Mouse (Mus musculus) skeletal muscle tissue, adult 2 months (tissue): ENCODE measurements around the gene Ctnnd2.

Source experiments
- DNase-seq: peaks from one replicate; pipeline ENCODE4 v3.0.0-alpha.2; 2012; ENCODE audit warnings: low read depth, low spot score

Gene Ctnnd2

DNA sequence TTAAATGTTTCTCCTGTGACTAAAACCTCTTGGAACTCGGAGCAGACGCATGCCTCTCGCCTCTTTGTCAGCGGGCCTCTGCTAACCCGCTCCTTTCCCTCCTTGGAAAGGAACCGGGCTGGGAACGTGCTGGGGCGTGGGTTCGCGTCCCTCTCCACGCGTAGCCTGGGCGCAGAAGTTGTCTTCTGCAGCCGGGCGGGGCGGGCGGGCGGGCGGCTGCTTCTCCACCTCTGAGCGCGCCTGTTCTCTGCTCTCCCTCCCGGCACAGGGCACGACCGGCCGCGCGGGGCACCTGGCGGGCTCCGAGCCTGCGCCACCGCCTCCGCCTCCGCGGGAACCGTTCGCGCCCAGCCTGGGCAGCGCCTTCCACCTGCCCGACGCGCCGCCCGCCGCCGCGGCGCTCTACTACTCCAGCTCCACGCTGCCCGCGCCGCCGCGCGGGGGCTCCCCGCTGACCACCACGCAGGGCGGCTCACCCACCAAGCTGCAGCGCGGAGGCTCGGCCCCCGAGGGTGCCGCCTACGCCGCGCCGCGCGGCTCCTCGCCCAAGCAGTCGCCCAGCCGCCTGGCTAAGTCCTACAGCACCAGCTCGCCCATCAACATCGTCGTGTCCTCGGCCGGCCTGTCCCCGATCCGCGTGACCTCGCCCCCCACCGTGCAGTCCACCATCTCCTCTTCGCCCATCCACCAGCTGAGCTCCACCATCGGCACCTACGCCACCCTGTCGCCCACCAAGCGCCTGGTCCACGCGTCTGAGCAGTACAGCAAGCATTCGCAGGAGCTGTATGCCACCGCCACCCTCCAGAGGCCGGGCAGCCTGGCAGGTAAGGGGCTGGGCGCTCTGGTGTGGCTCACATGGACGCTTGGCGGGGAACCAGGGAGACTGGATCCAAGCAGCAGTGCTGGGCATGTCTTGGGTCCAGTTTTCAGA is 474.4 kb downstream of the Ctnnd2 start:
- no peak for DNase-seq

DNA sequence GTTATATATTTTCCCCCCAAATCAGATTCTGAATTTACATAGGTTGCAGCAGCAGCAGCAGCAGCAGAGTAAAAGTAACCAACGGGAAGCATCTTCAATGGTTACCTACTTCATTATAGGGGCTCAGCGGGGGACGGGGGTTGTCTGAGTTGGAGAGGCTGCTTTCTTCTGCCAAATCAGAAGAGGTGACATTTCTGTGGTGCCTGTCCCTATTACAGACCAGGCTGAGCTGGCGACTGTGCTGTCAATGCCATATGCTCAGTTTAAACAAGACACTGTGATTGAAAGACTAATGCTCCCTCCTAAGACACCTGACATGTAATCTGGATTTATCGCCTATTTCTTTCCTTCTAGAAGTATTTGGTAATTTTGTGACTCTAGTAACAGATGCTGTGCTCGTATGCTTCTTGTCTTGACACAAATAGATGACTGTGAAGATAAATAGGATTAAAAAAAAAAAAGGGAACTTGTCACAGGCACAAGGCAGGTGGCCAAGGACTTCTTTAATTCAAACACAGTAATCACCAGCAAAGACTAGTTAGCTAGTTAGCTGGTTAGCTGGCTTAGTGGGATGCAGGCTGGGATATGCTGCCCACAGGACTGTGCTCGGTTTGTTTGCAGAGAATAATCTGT is 475.4 kb downstream of the Ctnnd2 start:
- no peak for DNase-seq

DNA sequence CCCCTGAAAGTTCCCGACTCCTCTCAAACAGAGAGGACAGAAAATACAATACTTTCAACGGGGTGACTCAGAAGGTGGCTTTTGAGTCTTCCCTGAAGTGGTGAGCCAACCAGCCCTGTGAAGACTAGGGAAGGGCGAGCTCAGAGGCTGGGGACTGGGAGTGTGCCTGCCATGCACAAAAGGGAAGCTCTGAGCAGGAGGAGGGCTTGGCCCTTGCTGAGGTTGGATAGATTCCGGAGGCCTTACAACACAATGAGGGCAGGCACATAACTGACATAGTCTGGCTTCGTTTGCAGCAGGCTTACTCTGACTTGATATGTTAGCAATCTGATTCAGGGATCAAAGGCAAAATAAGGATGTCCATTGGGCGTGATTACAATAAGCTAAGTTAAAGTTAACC is 477.6 kb downstream of the Ctnnd2 start:
- DNase-seq, result no peak

DNA sequence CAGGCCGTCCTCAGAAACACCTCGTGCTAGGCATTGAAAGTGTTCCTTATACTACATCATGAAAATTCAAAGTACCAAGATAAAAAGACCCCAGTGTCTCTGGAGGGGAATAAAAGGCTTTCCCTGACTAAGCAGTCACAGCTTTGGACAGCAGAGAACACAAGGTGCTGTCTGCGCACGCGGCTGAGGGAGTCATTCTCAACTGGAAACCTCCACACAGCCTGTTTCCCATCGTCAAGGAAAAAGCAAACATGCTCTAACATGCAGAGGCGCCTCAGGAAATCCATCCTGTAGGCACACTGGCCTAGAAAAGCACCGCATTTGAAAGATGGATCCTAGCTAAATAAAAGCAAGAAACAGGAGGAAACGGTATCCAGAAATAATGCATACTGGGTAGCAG is 483.0 kb downstream of the Ctnnd2 start:
- DNase-seq, result no peak

DNA sequence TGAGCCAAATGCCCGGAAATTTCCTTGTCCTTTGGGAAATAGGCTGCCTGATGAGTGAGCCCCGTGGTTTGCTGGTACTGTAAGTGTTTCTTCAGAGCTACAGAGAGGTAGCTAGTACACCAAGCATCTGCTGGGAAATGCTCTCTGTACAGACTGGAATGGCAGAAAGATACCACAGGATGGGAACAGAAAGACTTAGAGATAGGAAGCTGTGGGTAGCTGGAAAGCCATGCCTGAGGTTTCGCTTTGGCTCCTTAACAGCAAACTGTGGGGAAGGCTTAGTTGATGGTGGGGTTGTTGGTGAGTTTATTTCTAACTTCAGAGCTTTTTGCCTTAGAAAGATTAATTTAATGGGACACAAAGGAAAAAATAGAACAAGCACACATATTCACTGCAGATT is 485.2 kb downstream of the Ctnnd2 start:
- no peak for DNase-seq

DNA sequence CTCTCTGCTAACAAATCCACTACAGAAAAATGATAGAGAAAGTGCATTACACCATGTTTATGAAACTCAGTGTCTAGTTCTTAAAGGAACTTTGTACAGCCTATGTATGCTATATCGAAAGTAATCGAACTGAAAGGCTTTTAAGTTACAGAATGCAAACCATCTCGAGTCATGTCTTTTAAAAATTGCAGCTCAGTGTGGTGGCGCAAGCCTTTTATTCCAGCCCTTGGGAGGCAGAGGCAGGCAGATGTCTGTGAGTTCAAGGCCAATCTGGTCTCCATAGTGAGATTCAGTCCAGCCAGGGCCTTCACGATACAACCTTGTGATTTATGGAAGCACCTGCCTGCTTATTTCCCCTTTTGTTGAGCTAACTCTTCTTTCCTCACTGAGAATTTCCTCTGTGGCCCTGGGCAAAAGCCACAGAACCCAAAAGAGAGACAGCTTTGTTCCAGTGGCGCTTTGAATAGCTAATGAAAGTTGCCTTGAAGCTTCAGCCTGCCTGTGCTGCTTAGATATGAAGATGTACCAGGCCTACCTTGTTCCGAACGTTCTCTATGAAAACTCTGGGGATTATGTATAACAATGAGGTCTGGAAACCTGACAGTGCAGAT is 488.3 kb downstream of the Ctnnd2 start:
- DNase-seq, result no peak

DNA sequence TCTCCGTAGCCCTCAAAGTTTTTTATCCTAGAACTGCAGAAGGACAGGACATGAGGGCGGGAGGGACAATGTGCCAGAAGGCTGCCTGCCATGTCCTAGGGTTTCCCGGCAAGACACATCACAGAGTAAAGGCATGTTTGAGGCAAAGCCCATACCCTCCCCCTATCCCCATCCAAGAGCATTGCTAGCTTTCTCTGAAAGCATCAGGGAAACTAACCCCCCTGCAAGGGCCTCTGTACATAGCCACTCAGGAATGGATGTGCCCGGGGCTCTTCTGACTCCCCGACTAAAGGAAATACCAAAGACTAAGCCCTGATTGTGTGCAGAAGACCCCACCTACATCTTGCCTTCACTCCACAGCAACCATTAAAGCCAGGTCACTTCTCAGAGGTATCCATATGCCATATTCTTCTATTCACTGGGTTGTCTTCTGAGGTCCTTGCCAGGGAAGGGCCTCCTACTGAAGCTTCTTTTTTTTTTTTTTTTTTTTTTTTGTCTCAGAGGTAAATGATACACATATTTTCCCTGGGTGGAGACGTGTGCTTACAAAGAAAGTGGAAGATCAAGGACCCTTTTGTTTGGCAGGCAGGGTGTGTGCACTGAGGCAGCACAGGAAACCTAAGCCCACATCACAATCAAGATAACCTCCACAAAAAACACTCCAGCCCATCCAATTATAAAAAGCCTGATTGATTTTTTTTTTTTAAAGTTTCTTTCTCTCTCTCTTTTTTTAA is 489.5 kb downstream of the Ctnnd2 start:
- no peak for DNase-seq

DNA sequence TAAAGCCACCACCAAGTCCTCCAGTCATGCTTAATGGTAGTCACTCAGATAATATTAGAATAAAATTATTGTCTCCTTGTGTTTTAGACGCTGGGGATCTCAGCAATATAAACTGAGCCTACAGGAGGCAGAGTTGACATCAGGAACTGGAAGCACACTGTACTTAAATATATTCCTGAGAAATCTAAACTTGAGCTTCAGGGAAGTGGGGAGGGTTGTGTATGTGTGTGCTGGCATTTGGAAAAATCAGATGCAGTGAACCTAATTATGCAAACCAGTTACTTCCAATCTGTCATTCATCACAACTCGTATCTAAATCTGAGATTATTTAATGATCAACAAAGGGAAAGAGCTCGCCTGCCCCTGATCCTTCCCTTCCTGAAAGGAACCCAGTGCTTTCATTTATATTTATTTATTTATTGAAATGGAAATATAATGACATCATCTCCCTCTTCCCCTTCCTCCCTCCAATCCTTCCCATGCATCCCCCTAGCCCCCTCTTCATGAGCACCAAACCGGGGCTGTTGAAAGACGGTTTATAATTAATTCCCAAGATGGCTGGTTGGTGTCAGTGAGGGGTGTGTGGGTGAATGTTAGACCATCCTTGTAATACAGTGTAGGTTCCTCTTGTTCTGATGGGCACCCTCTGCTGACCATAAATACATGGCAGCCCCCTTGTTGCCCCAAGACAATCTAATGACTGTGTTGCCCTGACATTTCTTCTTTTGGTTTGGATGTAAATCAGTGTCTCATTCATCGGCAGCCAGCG is 495.6 kb downstream of the Ctnnd2 start:
- no peak for DNase-seq

DNA sequence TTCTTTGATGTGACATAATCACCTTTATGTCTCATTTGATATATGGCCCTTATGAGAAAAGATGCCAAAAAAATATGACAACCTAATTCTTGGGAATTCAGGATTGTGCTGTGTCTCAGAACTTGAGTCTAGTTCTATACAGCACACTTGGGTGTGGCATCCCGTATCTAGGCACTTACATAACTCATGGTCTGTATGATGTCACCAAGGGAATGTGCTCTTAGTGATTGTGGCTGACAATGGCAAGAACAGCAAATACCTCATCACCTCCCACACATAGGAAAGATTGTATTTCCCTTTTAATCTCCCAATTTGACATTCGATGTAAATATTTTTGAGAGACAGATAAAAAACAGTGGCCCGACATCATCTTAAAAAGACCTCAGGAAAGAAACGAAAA is 509.5 kb downstream of the Ctnnd2 start:
- no peak for DNase-seq

DNA sequence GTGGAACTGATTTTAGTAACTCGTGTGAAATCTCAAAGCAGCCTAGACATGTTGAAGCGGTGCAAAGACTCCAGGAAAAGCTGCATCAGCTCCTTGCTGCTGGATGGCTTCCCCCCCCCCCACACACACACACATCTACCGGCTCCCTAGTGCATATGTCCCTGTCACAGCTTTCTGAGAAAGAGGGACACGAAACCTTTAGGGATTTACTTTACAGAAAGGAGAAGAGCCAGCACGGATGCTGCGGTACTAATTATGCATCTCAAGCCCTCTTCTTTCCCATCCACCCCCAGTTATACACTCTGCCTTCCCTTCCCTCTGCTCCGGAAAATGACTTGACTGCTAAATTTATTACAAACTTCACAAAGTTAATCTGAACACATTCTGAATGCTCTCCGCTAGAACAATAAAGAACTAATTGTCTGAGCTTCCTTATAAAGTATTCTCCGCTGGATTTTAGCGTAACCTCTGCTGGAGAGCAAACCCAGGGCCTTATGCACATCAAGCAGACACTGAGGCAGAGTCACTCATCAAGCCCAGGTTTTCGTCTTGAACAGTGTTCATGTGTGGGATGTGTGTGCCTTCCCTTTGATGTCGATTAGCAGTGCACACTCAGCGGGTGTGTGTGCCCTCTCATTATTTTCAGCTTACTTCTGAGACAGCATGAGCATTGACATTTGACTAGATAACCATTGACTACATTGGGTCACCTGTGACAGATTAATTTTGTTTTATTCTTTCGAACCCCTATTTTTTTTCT is 510.1 kb downstream of the Ctnnd2 start:
- DNase-seq, result no peak

DNA sequence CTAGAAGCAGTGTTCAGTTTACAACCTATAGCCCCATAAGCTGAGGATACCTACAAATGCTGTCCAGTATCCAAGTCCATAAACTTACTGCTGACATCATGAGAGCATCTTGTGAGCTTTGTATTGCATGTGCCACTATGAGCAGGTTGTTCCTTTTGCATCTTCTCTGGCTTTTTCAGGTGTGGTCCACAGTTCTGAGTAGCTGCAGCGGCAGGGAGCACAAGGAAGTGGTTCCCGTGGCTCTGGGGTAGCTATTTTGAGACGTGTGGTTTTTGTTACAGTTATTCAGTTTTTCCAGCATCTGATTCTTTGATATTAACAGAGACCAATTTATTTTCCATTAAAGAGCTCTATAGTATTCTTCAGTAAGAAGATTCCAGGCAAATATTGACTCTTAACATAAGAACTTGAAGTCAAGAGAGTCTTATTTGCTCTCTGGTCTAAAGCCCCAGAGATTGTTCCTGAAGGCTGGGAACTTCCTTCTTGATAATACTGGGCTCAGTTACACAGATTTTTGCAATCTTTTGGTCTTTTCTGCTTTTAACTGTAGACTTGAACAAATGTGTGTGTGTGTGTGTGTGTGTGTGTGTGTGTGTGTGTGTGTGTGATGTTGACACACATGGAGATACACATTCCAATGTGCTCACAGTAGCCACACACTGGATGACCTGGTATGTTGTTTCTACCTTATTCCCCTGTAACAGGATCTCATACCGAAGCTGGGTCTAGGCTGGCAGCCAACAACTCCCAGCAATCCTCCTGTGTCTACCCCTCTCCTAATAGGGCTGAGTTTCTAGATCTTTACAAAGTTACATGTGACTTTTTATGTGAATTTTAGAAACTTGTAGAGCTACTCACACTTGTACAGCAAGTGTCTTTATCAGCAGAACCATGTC is 514.1 kb downstream of the Ctnnd2 start:
- no peak for DNase-seq

DNA sequence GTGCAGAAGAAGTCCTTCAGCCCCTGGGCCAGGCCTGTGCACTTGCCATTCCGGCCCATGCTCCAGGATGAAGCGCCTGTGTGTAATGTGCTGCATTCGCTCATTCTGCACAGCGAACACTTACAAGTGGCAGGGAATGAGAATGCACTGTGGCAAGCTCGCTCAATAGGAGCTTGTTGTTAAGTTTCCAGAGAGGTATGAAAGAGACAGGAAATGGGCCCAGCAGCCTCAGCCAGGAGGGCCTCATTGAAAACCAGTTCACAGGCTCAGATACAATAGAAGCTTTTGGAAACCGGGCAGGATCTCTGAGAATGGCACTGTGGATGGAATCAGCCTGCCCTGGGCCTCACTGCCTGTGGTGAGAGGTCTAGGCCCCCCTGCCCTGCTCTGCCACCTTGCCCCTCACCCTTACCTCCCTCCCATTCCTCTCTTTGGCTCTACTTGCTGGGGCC is 521.4 kb downstream of the Ctnnd2 start:
- DNase-seq, result no peak

DNA sequence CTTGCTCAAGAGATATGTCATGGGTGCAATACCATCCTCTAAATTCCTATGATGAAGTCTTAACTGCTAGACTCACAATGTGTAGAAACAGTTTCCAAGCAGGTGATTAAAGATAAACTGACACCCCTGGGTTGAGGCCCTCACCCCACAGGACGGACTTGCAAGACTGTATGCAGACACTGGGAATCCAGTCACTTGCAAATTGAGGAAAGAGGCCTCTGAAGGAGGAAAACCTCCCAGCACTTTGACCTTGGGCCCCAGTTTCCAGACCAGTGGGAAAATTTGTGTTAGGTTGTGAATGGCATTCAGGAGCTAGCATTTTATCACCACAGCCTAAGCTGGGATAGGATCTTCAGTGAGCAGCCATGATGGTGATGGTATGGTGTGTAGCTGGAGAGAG is 521.9 kb downstream of the Ctnnd2 start:
- DNase-seq, result no peak

DNA sequence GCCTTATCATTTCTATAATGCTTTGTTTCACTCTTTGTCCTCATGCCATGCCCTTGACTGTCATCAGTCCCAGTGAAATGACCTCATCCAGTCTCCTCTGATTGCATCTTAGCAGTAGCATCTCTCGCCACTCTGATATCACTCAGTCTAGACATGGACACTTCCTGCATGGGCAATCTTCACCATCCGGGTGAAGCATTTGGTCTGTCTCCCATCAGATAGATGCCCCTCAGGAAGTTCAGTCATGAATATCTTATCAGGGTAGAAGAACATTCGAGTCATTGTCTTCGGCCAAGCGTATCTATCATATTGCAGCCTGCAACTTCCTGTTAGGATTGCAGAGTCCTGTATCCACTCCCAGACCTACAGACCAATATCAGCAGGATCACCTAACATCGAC is 523.5 kb downstream of the Ctnnd2 start:
- DNase-seq, result no peak

DNA sequence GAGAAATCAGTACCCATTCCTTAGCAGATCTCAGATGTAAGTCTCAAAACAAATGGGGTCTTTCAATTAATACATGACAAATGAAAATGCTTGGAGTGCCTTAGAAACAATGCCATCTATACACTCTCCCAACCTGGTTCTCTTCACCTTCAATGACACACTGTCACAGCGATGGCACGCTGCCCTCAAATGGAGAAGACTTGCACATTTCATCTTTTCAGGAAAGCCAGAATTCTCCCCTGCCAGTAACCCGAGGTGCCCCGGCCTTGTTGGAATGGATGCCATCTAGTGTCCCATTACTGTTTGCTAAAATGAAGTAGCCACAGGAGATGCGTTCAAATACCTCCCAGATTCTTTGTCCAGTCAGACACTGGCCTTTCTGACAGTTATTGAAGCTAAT is 525.0 kb downstream of the Ctnnd2 start:
- DNase-seq, result no peak

DNA sequence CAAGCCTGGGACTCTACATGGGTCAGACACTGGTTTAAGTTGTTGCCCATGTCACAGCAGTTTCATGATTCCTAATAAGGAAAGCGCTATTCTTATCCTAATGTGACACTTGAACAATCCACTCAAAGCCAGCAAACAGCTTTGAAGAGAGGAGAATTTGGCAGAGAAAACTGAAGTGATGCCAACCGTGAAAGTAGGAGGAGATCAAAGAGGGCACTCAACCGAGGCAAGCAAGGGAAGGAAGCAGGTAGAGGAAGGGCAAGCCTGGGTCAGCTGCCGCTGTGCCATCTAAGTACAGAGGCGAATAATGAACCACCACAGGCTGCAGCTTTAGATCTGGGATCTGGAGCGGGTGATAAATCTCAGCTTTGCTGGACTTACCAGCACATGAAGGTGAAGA is 528.4 kb downstream of the Ctnnd2 start:
- no peak for DNase-seq

DNA sequence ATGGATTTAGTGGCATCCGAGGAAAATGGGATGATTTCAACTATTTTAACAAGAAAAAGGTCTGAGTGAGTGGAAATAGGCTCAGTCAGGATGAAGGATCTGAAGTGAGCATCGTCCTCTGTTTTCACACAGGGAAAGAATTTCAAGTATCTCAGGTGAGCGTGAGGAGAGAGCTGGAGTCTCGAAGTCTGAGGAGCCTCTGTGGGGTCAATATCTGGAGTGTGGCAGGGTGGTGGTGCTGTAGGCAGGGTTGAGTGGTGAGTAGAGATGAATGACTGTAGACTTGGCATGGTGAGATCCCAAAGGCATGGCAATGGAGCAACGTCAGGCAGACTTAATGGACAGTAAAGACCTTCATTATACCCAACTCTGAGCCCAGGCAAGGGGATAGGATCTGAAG is 529.2 kb downstream of the Ctnnd2 start:
- DNase-seq, result no peak

DNA sequence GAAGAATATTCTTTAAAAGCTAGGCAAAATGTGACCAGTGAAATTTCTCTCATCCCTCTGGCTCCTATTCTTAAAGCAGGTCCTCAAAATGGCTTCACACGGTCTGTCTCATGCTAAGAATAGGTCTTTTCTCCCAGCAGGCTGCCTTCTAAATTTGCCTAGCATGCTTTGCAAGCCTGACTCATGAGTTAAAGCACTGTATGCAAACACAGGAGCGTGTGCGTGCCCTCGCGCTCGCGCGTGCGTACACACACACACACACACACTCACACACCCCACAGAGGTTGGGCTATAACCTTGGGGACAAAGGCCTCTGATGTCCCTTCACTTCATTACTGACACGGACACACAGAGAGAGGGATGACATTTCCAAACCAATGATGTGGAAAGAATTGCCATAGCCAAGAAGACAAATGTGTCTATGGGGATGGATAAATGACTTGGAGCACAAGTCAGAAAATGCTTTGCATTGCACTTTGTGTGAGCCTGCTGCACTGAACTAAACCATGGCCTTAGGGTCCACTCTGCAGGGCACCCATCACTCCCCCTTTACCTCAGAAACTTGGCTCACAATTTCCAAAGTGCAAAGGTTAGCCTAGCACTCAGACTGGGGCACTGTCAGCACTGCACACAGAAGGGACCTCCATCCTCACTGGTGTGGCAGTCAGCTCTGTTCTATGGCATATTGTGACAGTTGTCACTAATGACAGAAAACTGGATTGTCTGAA is 536.8 kb downstream of the Ctnnd2 start:
- DNase-seq, result no peak

DNA sequence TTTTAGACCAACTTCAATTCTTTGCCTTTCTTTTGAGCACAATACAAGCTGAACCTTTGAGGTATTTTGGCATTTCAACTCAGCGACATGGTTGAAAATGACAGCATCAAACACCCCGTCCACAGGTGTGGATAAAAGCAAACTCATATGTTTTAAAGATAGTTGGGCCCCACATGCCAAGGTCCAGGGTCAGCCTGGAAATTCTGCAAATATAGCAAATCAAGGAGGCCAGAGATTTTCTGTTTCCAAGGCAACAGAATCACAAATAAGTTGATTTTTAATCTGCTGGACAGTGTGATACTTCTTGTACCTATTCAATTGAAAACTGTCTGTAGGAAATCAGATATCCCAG is 537.3 kb downstream of the Ctnnd2 start:
- DNase-seq, result no peak
